Mouse (Mus musculus): Measurements from ENCODE around the gene Espnl. TPM values are rescaled to one million over a fixed set of nuclear protein-coding genes. Genes with fewer than 3 reads are reported as not detected.

Gene Espnl
- total RNA-seq, 2 experiments from 2014 or later, result 0.13 TPM; not detected in 1

- DNase-seq (ENCODE audit: low spot score in 2 of 2), result no peak
Observed at GRCm38 (mm10) chr1:91313251-91313650, 8.6 kb upstream of the Espnl start.

GRCm38 (mm10) chr1:91317656-91318055 is 4.2 kb upstream of the Espnl start:
- no peak for DNase-seq (ENCODE audit: low spot score in 2 of 2)

- no peak for DNase-seq (ENCODE audit: low spot score in 2 of 2)
Observed at GRCm38 (mm10) chr1:91324646-91325045, 2.8 kb downstream of the Espnl start.

DNA sequence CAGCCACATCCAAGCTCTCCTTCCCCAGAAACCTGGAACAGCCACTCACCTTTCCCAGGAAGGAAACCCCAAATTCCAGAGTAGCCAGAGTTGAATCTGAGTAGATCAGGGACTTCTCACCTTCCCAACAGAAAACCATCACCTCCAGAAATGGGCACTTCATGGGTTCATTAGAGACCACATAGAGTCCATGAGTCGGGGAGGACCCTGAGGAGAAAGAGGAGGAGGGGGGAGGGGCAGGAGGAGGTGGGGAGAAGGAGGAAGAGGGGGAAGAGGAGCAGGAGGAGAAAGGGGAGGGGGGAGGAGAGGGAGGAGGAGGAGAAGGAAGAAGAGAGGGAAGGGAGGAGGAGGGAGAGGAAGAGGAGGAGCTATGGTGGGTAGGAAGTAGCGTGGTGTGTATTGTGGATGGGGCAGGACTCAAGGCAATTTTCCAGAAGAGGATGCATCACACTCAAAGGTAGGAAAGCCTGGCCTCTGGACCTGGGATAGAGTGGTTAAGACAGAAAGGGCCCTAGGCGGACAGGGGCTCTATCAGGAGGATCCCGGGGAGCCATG is 3.7 kb downstream of the Espnl start:
- DNase-seq (ENCODE audit: low spot score in 2 of 2), result no peak

DNA sequence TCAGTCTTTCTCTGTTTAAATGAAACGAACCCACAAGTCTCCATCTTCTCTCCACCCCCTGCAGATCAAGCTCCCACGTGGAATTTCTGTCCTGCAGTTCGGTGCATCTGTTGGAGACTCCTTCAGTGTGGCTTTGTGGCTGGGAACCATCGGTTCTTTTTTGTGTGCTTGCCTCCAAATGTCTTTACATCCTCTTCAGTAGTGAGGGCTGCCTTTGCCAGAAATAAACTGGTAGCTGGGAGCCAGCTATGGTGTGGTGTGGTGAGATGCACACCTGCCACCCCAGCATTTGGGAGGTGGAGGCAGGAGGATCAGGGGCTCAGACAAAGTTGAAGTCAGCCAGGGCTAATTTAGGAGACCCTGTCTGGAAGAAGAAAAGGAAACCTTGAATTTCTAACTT is 10.2 kb downstream of the Espnl start:
- DNase-seq (ENCODE audit: low spot score in 2 of 2), result no peak

- DNase-seq (ENCODE audit: low spot score in 2 of 2), result no peak
Observed at GRCm38 (mm10) chr1:91333582-91333981, 11.7 kb downstream of the Espnl start.

GRCm38 (mm10) chr1:91337355-91337754 is 15.5 kb downstream of the Espnl start:
- DNase-seq (ENCODE audit: low spot score in 2 of 2), result no peak

- no peak for DNase-seq (ENCODE audit: low spot score in 2 of 2)
Observed at GRCm38 (mm10) chr1:91344001-91344400, 22.1 kb downstream of the Espnl start.

GRCm38 (mm10) chr1:91344921-91345685 is 23.2 kb downstream of the Espnl start:
- no peak for DNase-seq (ENCODE audit: low spot score in 2 of 2)

GRCm38 (mm10) chr1:91346892-91347291 is 25.0 kb downstream of the Espnl start:
- peak; percentile 52 to 62 for DNase-seq (ENCODE audit: low spot score in 2 of 2)

GRCm38 (mm10) chr1:91350841-91351240 is 29.0 kb downstream of the Espnl start, which contains the start of gene Klhl30:
TSS of gene Klhl30 (plus strand) at chr1:91351016.
- DNase-seq (ENCODE audit: low spot score in 2 of 2), result no peak

- no peak for DNase-seq (ENCODE audit: low spot score in 2 of 2)
Observed at GRCm38 (mm10) chr1:91351249-91351648, 29.4 kb downstream of the Espnl start.

DNA sequence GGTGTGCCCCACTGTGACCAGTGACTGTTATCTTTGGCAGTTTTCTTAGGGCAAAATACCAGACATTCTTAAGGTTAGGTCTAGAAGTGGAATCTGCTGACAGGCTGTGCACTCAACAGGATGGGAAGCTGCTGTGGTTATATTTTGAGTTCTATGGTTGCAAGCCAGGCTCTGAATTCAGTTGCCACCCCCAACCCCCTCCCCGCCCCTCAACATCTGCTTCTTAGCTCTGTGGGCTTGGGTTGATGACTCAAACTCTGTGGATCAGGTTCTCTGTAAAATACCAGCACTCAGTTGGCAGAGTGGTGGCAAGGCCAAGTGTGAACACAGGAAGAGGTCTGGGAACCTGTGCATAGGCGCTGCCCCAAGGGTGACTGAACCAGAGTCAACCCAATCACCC is 30.4 kb downstream of the Espnl start:
- no peak for DNase-seq (ENCODE audit: low spot score in 2 of 2)

- DNase-seq (ENCODE audit: low spot score in 2 of 2), result no peak
Observed at GRCm38 (mm10) chr1:91356105-91356504, 34.2 kb downstream of the Espnl start.

DNA sequence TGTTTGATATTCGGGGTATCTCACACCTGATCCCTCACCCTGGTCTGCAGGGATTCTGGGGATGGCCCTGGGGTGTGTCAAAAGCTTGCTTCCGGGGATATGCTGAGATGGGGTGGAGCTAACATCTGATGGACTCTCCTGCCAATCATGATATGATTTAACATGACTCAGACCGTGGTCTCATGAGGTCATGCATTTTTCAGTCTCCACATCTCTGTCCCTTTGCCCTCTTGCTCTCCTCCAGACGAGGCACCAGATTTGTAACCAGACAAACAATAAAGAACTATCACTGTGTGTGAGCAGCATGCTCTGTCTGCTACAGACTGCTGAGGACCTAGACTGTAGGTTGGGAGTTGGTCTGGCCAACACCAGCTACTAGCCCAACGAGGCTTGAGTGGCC is 40.2 kb downstream of the Espnl start:
- no peak for DNase-seq (ENCODE audit: low spot score in 2 of 2)

DNA sequence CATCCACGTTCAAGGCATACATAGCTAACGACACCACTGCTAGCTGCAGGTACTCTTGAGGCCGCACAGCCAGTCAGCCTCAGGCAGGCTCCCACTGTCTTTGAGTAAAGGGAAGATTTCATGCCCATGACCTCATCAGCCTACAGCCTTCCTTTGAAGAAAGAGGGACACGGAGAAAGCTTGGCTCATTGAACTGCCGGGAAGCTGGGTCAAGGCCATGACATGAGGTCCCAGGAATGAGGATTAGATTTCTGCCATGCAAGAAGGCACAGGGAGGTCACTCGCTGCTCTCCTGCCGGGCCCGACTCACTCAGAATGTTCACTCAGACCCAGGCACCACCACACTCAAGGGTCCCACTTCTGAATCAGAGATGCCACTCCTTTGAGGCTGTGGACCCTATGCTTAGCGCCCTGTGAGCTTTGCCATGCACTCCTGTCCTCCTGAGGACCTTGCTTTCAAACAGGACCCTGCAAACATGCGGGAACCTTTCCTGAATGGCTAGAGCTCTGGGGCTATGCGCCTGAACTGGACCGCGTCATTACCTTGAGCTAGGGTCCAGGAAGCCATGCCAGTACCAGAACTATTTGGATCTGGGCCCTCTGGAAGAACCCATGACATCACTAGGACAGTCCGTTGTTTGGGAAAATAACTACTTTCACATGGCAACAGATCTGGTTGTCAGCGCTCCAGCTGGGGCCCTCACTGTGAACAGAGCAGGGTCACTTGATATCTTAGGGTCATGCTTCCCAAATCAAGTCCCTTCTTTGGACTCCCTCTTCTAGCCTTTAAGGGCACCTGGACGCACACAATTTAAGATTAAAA is 43.2 kb downstream of the Espnl start:
- no peak for DNase-seq (ENCODE audit: low spot score in 2 of 2)

DNA sequence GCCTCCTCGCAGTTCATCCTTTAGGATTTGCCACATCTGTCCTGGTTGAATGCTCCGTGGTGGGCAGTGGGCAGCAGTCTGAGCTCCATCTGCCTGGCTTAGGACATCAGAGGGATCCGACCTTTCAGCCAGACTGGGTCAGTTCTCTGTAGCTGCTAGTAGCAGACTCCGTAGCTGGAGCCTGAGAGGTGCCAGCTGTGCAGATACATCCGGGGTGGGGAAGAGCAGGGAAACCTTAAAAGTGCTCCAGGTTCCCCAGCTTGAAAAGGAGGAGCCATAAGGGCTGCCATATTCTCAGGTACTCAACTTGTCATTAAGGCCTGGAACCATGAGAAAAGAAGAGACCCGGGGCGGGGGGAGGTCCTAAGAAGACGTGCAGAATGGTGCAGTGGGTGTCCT is 43.9 kb downstream of the Espnl start:
- DNase-seq (ENCODE audit: low spot score in 2 of 2), result no peak

- peak; percentile 74 to 80 for DNase-seq (ENCODE audit: low spot score in 2 of 2)
Observed at GRCm38 (mm10) chr1:91366215-91367108, 44.6 kb downstream of the Espnl start, which contains the start of gene Erfe. TSS of gene Erfe (plus strand) at chr1:91366430.

DNA sequence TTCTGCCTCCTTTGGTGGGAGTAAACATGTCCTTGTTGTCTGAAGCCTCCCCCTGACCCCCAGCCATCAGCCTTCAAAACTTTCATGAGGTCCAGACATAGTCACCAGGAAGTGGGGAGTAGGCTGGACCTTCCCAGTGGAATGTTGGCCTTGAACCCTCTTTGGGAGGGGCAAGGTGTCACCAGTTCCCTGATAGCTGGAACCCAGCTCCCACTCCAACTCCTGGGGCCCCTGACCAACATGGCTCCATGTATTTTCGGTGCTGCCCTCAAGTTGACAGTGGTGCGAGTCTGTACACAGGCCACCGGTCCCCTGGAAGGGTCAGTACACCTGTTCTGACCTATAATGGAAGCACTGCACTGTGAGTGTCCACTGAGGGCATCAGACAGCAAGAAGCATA is 45.4 kb downstream of the Espnl start:
- DNase-seq (ENCODE audit: low spot score in 2 of 2), result no peak

GRCm38 (mm10) chr1:91369408-91369807 is 47.5 kb downstream of the Espnl start:
- DNase-seq (ENCODE audit: low spot score in 2 of 2), result no peak

DNA sequence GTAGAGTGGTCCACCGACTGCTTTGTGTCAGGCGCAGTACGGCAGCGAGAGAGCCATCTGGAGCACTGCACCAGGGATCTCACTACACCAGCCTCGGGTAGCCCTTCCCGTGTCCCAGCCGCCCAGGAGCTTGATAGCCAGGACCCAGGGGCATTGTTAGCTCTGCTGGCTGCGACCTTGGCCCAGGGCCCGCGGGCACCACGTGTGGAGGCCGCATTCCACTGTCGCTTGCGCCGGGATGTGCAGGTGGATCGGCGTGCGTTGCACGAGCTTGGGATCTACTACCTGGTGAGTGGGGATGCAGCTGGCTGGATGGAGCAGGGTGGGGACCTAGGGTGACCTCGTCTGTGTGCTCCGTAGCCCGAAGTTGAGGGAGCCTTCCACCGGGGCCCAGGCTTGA is 48.2 kb downstream of the Espnl start:
- peak in 1 of 2 experiments; percentile 36 for DNase-seq (ENCODE audit: low spot score in 2 of 2)

Measured in adrenal gland, adult 18-20 months (tissue).